Mouse (Mus musculus): ENCODE results near the gene Cand1.

GRCm38 (mm10) chr10:119169237-119169636 lies 70.6 kb downstream of the Cand1 start:
- TF ChIP-seq POLR2A (IDR thresholded peaks at IDR 0.05; ENCODE audit: insufficient read depth, low read depth, low read length) (no peak), CTCF (IDR thresholded peaks at IDR 0.05) (no peak), EP300 (IDR thresholded peaks at IDR 0.05; ENCODE audit: insufficient read depth, low read depth, low read length) (no peak)

Data from heart, adult 2 months (tissue).